Mouse (Mus musculus) stomach, postnatal 0 days (tissue): ENCODE results near the gene BC030867.

ENCODE experiments used
- CTCF ChIP-seq: IDR thresholded peaks from 2 replicates; pipeline ENCODE4 v1.5.1; 2016; ENCODE audit warnings: antibody characterized with exemption, low read depth, mild to moderate bottlenecking, moderate library complexity
- EP300 ChIP-seq: optimal IDR thresholded peaks from 2 replicates; pipeline ENCODE3; 2016; ENCODE audit warnings: antibody characterized with exemption

- TF ChIP-seq CTCF (no peak), EP300 (no peak)
Observed at GRCm38 (mm10) chr11:102308104-102308503, 59.4 kb downstream of the BC030867 start.
